Mouse (Mus musculus): ENCODE measurements at regions not wholly inside any gene's neighbourhood (a gene's known extent, or its start where the extent isn't known, plus 50 kb on each side); places are given as distances from the start of the nearest gene placed in this dataset.

- no peaks in the 10 kb centered on the region for H3K79me2 ChIP-seq (ENCODE audit: control insufficient read depth, insufficient read depth, low read length)
- no peak for DNase-seq (ENCODE audit: extremely low read depth, low read depth, low spot score)
- H3K27ac ChIP-seq (replicated peaks; ENCODE audit: insufficient read depth, low read depth, low read length), result no peak overlapping the region
- no peaks in the 10 kb centered on the region for H3K4me1 ChIP-seq (ENCODE audit: control insufficient read depth, insufficient read depth, low read length)
- no peaks in the 10 kb centered on the region for H3K27me3 ChIP-seq (ENCODE audit: control insufficient read depth, insufficient read depth, low read length)
- no peak overlapping the region for H3K9ac ChIP-seq (ENCODE audit: low read depth, low read length)
- no peak for TF ChIP-seq POLR2A (IDR thresholded peaks at IDR 0.05; ENCODE audit: extremely low read depth, insufficient read depth, low read length)
- TF ChIP-seq CTCF (IDR thresholded peaks at IDR 0.05; ENCODE audit: low read depth, low read length), result no peak
- WGBS, result 69% methylated on average over 7 of the region's 7 CpGs
- H3K36me3 ChIP-seq (ENCODE audit: control insufficient read depth, insufficient read depth, low read length), result no peaks in the 10 kb centered on the region
- H3K4me3 ChIP-seq (ENCODE audit: insufficient read depth, low read depth, low read length), result no peak overlapping the region
These were observed 260.3 kb upstream of the Igfbp3 start for GRCm38 (mm10) chr11:7473832-7474545.

- no peak overlapping the region for H3K9ac ChIP-seq (ENCODE audit: low read depth, low read length)
- H3K79me2 ChIP-seq (ENCODE audit: control insufficient read depth, insufficient read depth, low read length), result no peaks in the 10 kb centered on the region
- no peak overlapping the region for H3K27ac ChIP-seq (replicated peaks; ENCODE audit: insufficient read depth, low read depth, low read length)
- no peak overlapping the region for H3K4me3 ChIP-seq (ENCODE audit: insufficient read depth, low read depth, low read length)
- no peaks in the 10 kb centered on the region for H3K36me3 ChIP-seq (ENCODE audit: control insufficient read depth, insufficient read depth, low read length)
- whole genome bisulfite sequencing, result 24% methylated on average over 1 of the region's 1 CpGs
- no peak for TF ChIP-seq POLR2A (IDR thresholded peaks at IDR 0.05; ENCODE audit: extremely low read depth, insufficient read depth, low read length)
- no peak for TF ChIP-seq CTCF (IDR thresholded peaks at IDR 0.05; ENCODE audit: low read depth, low read length)
- H3K4me1 ChIP-seq (ENCODE audit: control insufficient read depth, insufficient read depth, low read length), result no peaks in the 10 kb centered on the region
- no peaks in the 10 kb centered on the region for H3K27me3 ChIP-seq (ENCODE audit: control insufficient read depth, insufficient read depth, low read length)
- DNase-seq (ENCODE audit: extremely low read depth, low read depth, low spot score), result peak; percentile 38
These were observed 251.8 kb upstream of the Igfbp3 start for GRCm38 (mm10) chr11:7465522-7465921.

GRCm38 (mm10) chr11:7461956-7462771, 248.4 kb upstream of the Igfbp3 start:
- DNase-seq (ENCODE audit: extremely low read depth, low read depth, low spot score), result no peak
- no peak overlapping the region for H3K27ac ChIP-seq (replicated peaks; ENCODE audit: insufficient read depth, low read depth, low read length)
- H3K4me3 ChIP-seq (ENCODE audit: insufficient read depth, low read depth, low read length), result no peak overlapping the region
- H3K27me3 ChIP-seq (ENCODE audit: control insufficient read depth, insufficient read depth, low read length), result no peaks in the 10 kb centered on the region
- WGBS, result 68% methylated on average over 6 of the region's 6 CpGs
- no peaks in the 10 kb centered on the region for H3K36me3 ChIP-seq (ENCODE audit: control insufficient read depth, insufficient read depth, low read length)
- TF ChIP-seq CTCF (IDR thresholded peaks at IDR 0.05; ENCODE audit: low read depth, low read length) (no peak), POLR2A (IDR thresholded peaks at IDR 0.05; ENCODE audit: extremely low read depth, insufficient read depth, low read length) (no peak)
- H3K79me2 ChIP-seq (ENCODE audit: control insufficient read depth, insufficient read depth, low read length), result no peaks in the 10 kb centered on the region
- H3K4me1 ChIP-seq (ENCODE audit: control insufficient read depth, insufficient read depth, low read length), result no peaks in the 10 kb centered on the region
- H3K9ac ChIP-seq (ENCODE audit: low read depth, low read length), result no peak overlapping the region

- no peak overlapping the region for H3K27ac ChIP-seq (replicated peaks; ENCODE audit: insufficient read depth, low read depth, low read length)
- H3K9ac ChIP-seq (ENCODE audit: low read depth, low read length), result no peak overlapping the region
- no peaks in the 10 kb centered on the region for H3K27me3 ChIP-seq (ENCODE audit: control insufficient read depth, insufficient read depth, low read length)
- H3K4me1 ChIP-seq (ENCODE audit: control insufficient read depth, insufficient read depth, low read length), result no peaks in the 10 kb centered on the region
- no peak for DNase-seq (ENCODE audit: extremely low read depth, low read depth, low spot score)
- no peaks in the 10 kb centered on the region for H3K79me2 ChIP-seq (ENCODE audit: control insufficient read depth, insufficient read depth, low read length)
- H3K36me3 ChIP-seq (ENCODE audit: control insufficient read depth, insufficient read depth, low read length), result no peaks in the 10 kb centered on the region
- no peak overlapping the region for H3K4me3 ChIP-seq (ENCODE audit: insufficient read depth, low read depth, low read length)
- 66% methylated on average over 4 of the region's 4 CpGs for WGBS
- no peak for TF ChIP-seq POLR2A (IDR thresholded peaks at IDR 0.05; ENCODE audit: extremely low read depth, insufficient read depth, low read length)
- no peak for TF ChIP-seq CTCF (IDR thresholded peaks at IDR 0.05; ENCODE audit: low read depth, low read length)
These were observed 238.0 kb upstream of the Igfbp3 start for GRCm38 (mm10) chr11:7451756-7452155.

- no peak overlapping the region for H3K4me3 ChIP-seq (ENCODE audit: insufficient read depth, low read depth, low read length)
- TF ChIP-seq POLR2A (IDR thresholded peaks at IDR 0.05; ENCODE audit: extremely low read depth, insufficient read depth, low read length) (no peak), CTCF (IDR thresholded peaks at IDR 0.05; ENCODE audit: low read depth, low read length) (no peak)
- WGBS, result 95% methylated on average over 8 of the region's 8 CpGs
- no peak overlapping the region for H3K9ac ChIP-seq (ENCODE audit: low read depth, low read length)
- no peaks in the 10 kb centered on the region for H3K27me3 ChIP-seq (ENCODE audit: control insufficient read depth, insufficient read depth, low read length)
- no peak overlapping the region for H3K27ac ChIP-seq (replicated peaks; ENCODE audit: insufficient read depth, low read depth, low read length)
- no peaks in the 10 kb centered on the region for H3K4me1 ChIP-seq (ENCODE audit: control insufficient read depth, insufficient read depth, low read length)
- DNase-seq (ENCODE audit: extremely low read depth, low read depth, low spot score), result no peak
- H3K36me3 ChIP-seq (ENCODE audit: control insufficient read depth, insufficient read depth, low read length), result no peaks in the 10 kb centered on the region
- no peaks in the 10 kb centered on the region for H3K79me2 ChIP-seq (ENCODE audit: control insufficient read depth, insufficient read depth, low read length)
These were observed 230.8 kb upstream of the Igfbp3 start for GRCm38 (mm10) chr11:7444494-7444893.

GRCm38 (mm10) chr11:7439276-7439675, 225.6 kb upstream of the Igfbp3 start:
- TF ChIP-seq CTCF (IDR thresholded peaks at IDR 0.05; ENCODE audit: low read depth, low read length) (no peak), POLR2A (IDR thresholded peaks at IDR 0.05; ENCODE audit: extremely low read depth, insufficient read depth, low read length) (no peak)
- H3K9ac ChIP-seq (ENCODE audit: low read depth, low read length), result no peak overlapping the region
- H3K4me3 ChIP-seq (ENCODE audit: insufficient read depth, low read depth, low read length), result no peak overlapping the region
- no peaks in the 10 kb centered on the region for H3K79me2 ChIP-seq (ENCODE audit: control insufficient read depth, insufficient read depth, low read length)
- DNase-seq (ENCODE audit: extremely low read depth, low read depth, low spot score), result peak; percentile 24
- WGBS, result 69% methylated on average over 3 of the region's 3 CpGs
- H3K27ac ChIP-seq (replicated peaks; ENCODE audit: insufficient read depth, low read depth, low read length), result no peak overlapping the region
- H3K27me3 ChIP-seq (ENCODE audit: control insufficient read depth, insufficient read depth, low read length), result no peaks in the 10 kb centered on the region
- H3K4me1 ChIP-seq (ENCODE audit: control insufficient read depth, insufficient read depth, low read length), result no peaks in the 10 kb centered on the region; the same call in 1 of the 2 replicates
- no peaks in the 10 kb centered on the region for H3K36me3 ChIP-seq (ENCODE audit: control insufficient read depth, insufficient read depth, low read length)
